Mouse (Mus musculus) cerebellum, postnatal 4 days (tissue): Measurements from ENCODE around the gene Slx4.
A peak's percentile ranks its signal among the peaks of the same experiment; 100 is the strongest.
"Not testable (repeated sequence)": the region's sequence is repeated elsewhere in the genome, so short reads cannot be mapped to it uniquely, and the experiment has no call there.

ENCODE experiments used
- DNase-seq, 2 experiments: peaks; one replicate each; pipeline ENCODE4 v3.0.0; 2022; ENCODE audit warnings: low spot score in 2 of 2, mixed read lengths in 1 of 2

Slx4 gene

GRCm38 (mm10) chr16:4003489-4004398 is at the start of gene Slx4:
TSS of gene Slx4 (minus strand) at chr16:4003770.
- DNase-seq = peak; percentile 90 to 95

GRCm38 (mm10) chr16:4052601-4053000 is 49.0 kb upstream of the Slx4 start:
- DNase-seq = no peak

GRCm38 (mm10) chr16:4045524-4045923 is 42.0 kb upstream of the Slx4 start:
- no peak for DNase-seq

GRCm38 (mm10) chr16:4044093-4044492 is 40.5 kb upstream of the Slx4 start:
- DNase-seq = no peak

GRCm38 (mm10) chr16:4041646-4042045 is 38.1 kb upstream of the Slx4 start:
- no peak for DNase-seq

GRCm38 (mm10) chr16:4040206-4040605 is 36.6 kb upstream of the Slx4 start:
- DNase-seq = no peak

- no peak for DNase-seq
These were observed 34.1 kb upstream of the Slx4 start for GRCm38 (mm10) chr16:4037690-4038089.

- DNase-seq = no peak
These were observed 33.2 kb upstream of the Slx4 start, which contains the start of gene Dnase1 for GRCm38 (mm10) chr16:4036807-4037206. TSS of gene Dnase1 (plus strand) at chr16:4036942.

- no peak for DNase-seq
These were observed 32.0 kb upstream of the Slx4 start for GRCm38 (mm10) chr16:4035575-4035974.

- no peak for DNase-seq
These were observed 30.9 kb upstream of the Slx4 start for GRCm38 (mm10) chr16:4034476-4034875.

GRCm38 (mm10) chr16:4033971-4034370 is 30.4 kb upstream of the Slx4 start:
- DNase-seq = no peak

- DNase-seq = no peak
These were observed 28.8 kb upstream of the Slx4 start for GRCm38 (mm10) chr16:4032341-4032748.

GRCm38 (mm10) chr16:4031441-4032274 is 28.1 kb upstream of the Slx4 start:
- no peak for DNase-seq

- no peak for DNase-seq
These were observed 26.9 kb upstream of the Slx4 start for GRCm38 (mm10) chr16:4030501-4030900.

GRCm38 (mm10) chr16:4029371-4029841 is 25.8 kb upstream of the Slx4 start:
- DNase-seq = no peak

- no peak for DNase-seq
These were observed 23.6 kb upstream of the Slx4 start for GRCm38 (mm10) chr16:4027211-4027610.

GRCm38 (mm10) chr16:4026672-4027071 is 23.1 kb upstream of the Slx4 start:
- DNase-seq = no peak

- DNase-seq = no peak
These were observed 19.1 kb upstream of the Slx4 start for GRCm38 (mm10) chr16:4022719-4023118.

- no peak for DNase-seq
These were observed 17.7 kb upstream of the Slx4 start for GRCm38 (mm10) chr16:4021241-4021640.

- DNase-seq = not testable (repeated sequence)
These were observed 13.9 kb upstream of the Slx4 start for GRCm38 (mm10) chr16:4017466-4017865.

GRCm38 (mm10) chr16:4016786-4017185 is 13.2 kb upstream of the Slx4 start:
- not testable (repeated sequence) for DNase-seq

- DNase-seq = no peak
These were observed 10.6 kb upstream of the Slx4 start for GRCm38 (mm10) chr16:4014040-4014668.
